Mouse (Mus musculus): Measurements from ENCODE around the gene Bdh2.

DNA sequence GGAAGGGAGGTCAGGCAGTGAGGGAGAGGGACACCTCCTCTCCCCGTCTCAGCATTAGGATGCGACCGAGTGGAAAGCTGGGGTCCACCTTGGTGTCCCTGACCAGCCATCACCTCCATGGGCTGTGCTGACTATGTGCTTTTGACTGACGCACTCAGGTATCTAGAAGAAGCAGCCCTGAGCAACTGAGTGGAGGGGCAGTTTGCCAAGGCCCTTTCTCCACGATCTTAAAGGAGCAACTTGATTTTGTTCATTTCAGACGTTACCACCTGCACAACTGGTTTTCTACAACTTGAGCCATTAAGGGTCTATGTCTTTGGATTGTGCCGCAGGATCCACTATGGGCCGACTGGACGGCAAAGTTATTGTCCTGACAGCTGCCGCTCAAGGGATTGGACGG, 4.2 kb downstream of the Bdh2 start:
- TF ChIP-seq CTCF (conservative IDR thresholded peaks at IDR 0.05; ENCODE audit: low read length) = no peak
- TF ChIP-seq POU5F1 (IDR thresholded peaks at IDR 0.05; ENCODE audit: borderline replicate concordance, low read length) = no peak

All from E14TG2a.4 (cell line).